Mouse (Mus musculus) WW6 (cell line): Measurements from ENCODE around the gene Il12rb1.

ENCODE experiments used
- DNase-seq: peaks from one replicate; pipeline ENCODE4 v3.0.0-alpha.2; 2013; ENCODE audit warnings: low read depth, low spot score

The Il12rb1 gene

GRCm38 (mm10) chr8:70773833-70774232, 34.4 kb upstream of the Il12rb1 start:
- DNase-seq = no peak

- no peak for DNase-seq
Observed at GRCm38 (mm10) chr8:70774740-70775139, 33.5 kb upstream of the Il12rb1 start.

- DNase-seq = no peak
Observed at GRCm38 (mm10) chr8:70775227-70775626, 33.0 kb upstream of the Il12rb1 start.

DNA sequence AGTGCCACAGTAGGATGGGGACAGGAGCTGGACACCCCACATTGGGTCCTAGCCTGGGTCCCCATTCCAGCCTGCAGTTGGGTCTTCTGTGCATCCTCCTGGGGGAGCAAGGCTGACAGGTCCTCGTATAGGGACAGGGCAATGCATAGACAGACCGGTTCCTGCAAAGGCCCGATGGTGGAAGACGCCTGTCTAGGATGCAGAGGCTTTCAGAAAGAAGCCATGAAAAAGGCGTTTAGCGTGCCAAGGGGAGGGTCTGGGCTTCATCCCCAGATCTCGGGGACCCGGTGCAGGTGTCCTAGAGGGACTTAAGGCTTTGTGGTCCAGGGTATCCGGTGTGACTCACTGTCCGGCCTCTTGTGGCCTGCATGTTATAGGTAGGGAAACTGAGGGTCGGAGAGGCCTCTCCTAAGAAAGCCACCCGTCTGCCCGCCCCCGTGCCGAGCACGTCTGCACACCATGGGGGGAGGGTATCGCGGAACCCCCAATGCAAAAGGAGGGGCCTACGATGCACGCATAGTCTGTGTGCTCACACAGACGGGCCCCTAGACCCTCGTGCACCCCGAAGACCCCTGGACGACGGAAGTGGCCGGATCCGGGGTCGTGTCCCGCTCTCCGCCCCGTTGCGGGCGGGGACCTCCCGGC, 32.3 kb upstream of the Il12rb1 start:
- no peak for DNase-seq

- DNase-seq = peak; percentile 94
Observed at GRCm38 (mm10) chr8:70776496-70777444, 31.5 kb upstream of the Il12rb1 start, which contains the start of gene Pik3r2. TSS of gene Pik3r2 (minus strand) at chr8:70776713.

DNA sequence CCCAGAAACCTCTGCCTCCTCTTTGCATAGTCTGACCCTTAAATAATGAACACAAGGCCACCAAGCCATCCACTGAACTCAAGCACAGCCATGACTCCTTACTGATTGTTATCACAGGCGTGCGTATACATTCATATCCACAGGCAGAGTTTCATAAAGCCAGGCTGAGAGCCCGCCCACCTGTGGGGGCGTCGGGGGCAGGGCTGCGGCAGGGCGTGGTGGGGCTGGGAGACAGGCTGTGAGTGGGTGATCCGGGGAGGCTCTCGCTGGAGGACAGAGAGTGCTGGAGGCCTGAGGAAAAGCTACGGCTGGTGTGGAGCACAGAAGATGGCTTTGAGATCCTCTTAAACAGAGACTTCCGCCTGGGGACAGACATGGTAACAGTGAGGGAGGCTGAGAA, 28.2 kb upstream of the Il12rb1 start:
- no peak for DNase-seq

DNA sequence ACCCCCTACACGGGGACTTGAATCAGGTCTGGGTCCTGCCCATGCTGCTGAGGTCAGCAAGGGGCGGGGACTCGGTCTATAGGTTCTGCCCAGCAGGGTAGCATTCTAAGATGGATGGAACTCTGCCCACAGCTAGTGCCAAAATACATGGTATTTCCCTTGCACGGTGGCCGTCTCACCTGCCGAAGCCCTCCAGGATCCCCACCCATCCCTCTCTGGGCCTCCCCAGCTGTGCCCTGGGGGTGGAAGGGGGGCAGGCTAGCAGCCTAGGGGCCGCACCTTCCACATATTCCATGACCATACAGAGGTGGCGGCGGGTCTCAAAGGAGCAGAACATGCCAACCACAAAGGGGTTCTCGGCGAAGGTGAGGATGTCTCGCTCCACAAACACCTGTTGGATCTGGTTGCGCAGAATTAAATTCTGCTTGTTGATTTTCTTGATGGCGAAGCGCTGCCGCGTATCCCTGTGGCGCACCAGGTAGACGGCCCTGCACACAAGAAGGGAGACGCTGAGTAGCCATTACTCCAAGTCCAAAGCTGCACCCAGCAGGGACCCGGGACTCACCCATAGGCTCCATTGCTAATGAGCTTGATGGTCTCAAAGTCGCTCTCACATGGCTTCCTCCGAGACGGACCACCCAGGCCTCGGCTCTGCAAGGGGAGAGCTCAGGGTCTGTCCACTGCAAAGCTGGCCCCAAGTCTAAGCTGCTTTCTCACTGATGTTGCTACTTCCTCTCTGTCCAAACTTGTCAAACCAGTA, 21.8 kb upstream of the Il12rb1 start:
- DNase-seq = no peak

GRCm38 (mm10) chr8:70787051-70787445, 21.2 kb upstream of the Il12rb1 start:
- no peak for DNase-seq

DNA sequence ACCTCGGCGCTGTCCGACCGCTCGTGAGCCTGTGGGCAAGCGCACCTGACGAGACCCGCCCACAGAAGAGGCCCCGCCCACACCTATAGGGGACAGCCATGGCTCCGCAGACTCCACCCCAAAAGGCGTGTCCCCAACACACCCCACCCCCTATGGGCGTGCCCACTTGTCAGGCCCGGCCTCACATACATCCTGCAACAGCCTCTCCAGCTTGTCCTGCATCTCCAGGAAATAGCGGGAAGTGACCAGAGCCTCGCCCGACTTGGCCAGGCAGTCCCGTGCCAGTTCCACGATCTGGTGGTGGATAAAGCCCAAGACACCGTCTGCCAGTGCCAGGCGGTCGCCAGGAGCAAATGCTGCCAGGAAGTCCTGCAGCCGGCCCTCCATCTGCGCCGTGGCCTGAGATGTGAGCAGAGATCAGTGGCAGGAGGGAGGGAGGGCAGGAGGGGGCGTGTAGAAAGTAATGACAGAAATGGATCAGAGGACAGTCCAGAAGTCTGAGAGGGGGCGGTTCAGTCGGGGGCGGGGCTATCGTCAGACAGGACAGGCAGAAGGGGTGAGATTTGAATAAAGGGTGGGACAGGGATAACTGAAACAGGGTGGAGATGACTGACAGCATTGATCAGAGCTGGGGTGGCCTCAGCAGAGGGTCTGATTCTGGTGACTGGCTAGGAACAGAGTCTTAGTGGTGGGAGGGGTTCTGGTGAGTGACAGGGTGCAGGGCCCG, 20.1 kb upstream of the Il12rb1 start:
- DNase-seq = peak; percentile 90

- DNase-seq = no peak
Observed at GRCm38 (mm10) chr8:70789046-70789445, 19.2 kb upstream of the Il12rb1 start.

GRCm38 (mm10) chr8:70790846-70791245, 17.4 kb upstream of the Il12rb1 start:
- no peak for DNase-seq

GRCm38 (mm10) chr8:70791294-70791701, 17.0 kb upstream of the Il12rb1 start:
- DNase-seq = no peak

- DNase-seq = peak; percentile 98
Observed at GRCm38 (mm10) chr8:70791975-70792691, 16.1 kb upstream of the Il12rb1 start.

DNA sequence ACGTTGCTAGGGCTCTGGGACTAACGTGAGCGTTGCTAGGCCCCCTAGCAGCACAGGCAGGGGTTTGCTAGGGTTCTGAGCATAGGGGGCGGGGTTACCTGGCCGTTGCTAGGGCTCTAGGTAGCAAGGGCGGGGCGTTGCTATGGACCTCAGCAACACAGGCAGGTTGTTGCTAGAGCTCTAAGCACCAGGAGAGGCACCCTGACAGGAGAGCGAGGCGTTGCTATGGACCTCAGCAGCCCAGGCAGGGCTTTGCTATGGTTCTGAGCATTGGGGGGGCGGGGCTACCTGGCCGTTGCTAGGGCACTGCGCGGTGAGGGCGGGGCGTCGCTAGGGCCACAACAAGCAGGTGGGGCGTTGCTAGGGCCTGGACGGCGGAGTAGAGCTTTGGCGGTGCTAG, 15.5 kb upstream of the Il12rb1 start:
- peak; percentile 96 for DNase-seq

DNA sequence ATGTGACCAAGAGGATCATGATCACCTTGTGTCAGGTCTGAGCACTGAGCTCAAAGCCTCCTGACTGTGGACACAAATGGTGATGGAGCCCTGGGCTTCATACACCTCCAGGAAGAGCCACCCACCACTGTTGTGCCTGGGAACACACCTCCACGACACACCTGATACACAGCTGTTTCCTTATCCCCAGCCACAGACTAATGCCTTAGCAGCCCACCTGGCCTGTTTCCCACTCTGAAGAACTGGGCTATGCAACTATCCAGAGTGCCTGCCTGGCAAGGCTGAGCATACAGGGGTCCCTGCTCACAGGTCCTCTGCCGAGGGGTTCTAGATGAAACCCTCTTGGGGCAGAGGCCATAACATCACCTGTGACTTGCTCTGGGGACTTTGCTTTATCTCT, 14.0 kb upstream of the Il12rb1 start:
- DNase-seq = no peak

DNA sequence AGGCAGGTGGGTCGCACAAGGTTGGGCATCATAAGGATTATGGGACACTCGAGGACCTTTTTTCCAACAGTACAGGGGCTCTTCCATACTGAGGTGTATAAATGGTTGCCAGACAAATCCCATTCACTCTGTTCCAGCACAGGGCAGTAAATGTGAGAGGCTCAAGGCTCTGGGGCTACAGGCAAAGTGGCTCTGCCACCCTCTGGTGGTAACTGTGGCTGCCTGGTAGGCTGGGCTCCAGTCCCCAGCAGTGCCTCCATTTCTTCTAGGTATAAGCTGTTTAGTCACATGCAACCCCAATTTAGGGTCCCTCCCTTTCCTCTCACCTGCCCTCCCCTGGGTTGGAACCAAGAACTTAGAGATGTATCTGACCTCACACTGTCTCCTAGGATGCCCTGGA, 12.9 kb upstream of the Il12rb1 start:
- DNase-seq = no peak

DNA sequence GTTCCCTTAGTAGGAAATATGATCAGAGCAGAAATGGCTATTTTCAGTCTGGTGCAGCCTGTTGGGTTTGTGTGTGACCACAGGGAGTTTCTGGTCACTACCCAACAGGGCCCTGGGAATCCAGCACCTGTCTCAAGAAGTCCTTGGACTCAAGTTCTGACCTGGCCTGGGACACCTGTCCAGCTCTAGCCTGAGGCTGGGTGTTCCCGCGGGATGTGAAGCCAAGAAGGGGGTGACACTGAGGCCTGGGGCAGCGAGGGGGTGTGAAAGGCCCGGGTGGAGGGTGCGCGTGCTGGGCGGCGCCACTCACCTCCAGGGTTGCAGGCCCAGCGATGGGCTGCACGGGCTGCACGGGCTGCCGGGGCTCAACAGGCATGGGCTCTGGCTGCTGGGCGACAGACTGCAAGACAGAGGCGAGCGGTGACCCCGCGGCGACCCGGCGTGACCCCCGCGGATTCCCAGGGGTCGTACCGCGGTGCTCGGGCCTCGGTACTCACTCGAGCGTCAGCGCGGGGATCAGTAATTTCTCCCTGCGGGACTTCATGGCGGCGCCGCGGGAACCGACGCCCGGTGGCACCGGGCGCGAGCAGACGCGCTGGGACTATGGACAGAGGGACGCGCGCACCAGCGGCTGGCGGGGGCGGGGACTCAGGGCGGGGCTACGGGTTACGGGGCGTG, 11.7 kb upstream of the Il12rb1 start:
- DNase-seq = no peak

GRCm38 (mm10) chr8:70797081-70798070, 10.9 kb upstream of the Il12rb1 start:
- peak; percentile 95 for DNase-seq

- no peak for DNase-seq
Observed at GRCm38 (mm10) chr8:70798281-70798680, 10.0 kb upstream of the Il12rb1 start.
